Mouse (Mus musculus) cerebellum, postnatal 10 days (tissue): ENCODE data around the gene Ccdc63.

ENCODE experiments used
- DNase-seq, 2 experiments: peaks; one replicate each; pipeline ENCODE4 v3.0.0; 2021; ENCODE audit warnings: mixed read lengths in 2 of 2

Ccdc63 gene

DNA sequence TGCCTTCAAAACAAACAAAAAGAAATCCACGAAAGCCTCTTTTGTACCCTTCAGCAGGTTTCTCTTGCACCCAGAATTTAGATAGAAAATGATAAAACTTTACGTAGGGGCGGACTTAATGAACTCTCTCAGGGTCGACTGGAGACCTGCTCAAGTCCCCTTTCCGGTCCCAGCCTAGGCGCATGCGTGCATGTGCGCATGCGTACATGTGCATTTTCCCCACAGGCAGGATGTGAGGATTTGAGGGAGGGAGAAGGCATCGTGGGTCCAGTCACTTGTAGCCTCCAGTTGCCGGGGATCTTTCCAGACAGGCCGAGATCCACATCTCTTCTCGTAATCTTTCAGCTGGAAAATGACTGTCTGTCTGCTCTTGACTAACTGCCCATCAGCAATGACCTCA is 59.2 kb downstream of the Ccdc63 start:
- no peak for DNase-seq

DNA sequence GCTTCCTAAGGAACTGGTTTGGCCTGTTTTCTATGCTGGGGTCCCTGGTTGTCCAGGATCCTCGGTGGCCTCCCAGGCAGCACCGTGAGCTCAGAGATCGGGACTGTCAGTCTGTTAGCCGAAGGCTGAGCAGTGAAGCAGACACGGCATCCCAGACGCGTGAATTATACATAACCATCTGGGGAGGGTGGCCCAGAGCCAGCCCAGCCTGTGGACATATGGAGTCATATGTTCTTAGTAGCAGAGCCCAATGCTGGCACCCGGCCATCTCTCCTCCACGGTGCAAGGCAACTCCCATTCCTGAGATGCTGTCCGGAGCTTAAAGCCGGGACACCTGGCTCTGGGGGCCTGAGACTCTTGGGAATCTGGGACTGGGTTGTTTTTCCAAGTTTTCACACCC is 59.7 kb downstream of the Ccdc63 start:
- peak; percentile 97 to 98 for DNase-seq

DNA sequence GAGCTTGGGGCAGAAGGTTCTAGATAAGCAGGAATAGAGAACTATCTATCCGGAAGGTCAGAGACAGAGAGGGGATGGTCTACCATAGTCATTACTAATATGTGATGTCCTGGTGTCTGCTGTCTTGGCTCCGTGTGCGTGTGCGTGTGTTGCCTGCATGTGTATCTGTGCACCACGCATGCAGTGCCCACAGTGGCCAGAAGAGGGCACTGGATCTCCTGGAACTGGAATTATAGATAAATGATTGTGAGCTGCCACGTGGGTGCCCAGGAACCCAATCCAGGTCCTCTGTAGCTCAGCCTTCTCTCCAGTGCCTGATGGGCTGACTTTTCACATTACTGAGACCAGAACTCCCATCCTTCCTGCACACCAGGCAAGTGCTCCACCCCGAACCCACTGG is 60.8 kb downstream of the Ccdc63 start:
- DNase-seq = peak; percentile 56 to 66

DNA sequence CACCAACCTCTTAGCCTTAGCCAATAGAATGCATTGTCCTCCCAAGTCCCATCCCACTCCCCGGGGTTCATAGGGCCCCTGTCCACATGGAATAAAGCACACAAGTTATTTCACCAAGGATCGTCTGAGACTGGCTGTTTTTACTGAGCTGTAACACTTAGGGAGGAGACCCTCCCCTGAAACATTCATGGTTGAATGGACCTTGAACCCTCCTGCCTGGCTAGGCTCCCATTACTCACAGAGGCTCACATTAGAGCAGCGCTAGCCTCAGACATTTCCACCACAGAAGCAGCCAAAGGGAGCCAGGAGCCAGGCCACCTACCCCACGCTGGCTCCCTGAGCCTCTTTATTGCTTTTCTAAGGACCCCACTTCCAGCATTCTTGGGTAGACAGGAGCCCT is 63.4 kb downstream of the Ccdc63 start:
- DNase-seq = no peak

DNA sequence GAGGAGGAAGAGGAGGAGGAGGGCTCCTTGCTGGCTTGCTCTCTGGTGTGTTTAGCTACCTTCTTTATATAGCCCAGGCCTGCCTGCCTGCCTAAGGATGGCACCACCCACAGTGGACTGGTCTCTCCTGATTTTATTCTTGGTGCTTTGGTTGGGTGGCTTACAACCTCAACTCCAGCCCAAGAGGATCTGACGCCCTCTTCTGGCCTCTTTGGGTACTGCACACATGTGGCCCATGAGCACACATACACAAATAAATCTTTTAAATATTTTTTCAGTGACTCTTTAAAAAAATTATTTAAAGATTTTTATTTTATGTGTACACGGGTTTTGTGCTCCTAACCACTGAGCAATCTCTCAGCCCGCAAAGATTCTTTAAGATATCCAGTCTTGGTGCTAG is 64.9 kb downstream of the Ccdc63 start:
- DNase-seq = peak in 1 of 2 experiments; percentile 35

DNA sequence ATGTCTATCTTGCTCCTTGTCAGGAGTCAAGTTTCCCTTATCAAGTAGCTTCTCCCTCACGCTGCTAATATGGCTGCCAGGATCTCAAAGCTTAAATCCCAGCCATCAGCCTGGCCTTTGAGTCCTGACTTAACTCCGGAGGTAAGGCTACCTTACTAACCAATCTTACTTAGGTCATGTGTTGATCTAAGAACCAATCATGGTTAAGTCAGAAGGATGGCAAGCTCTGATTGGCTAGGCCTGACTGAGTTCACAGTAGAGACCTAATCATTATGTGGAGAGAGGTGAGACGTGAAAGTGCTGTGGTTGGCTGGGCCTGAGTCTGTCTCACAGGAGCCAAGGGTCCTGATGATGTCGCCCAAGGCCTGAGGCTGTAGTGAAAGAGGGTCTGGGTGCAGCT is 68.6 kb downstream of the Ccdc63 start:
- DNase-seq = no peak

DNA sequence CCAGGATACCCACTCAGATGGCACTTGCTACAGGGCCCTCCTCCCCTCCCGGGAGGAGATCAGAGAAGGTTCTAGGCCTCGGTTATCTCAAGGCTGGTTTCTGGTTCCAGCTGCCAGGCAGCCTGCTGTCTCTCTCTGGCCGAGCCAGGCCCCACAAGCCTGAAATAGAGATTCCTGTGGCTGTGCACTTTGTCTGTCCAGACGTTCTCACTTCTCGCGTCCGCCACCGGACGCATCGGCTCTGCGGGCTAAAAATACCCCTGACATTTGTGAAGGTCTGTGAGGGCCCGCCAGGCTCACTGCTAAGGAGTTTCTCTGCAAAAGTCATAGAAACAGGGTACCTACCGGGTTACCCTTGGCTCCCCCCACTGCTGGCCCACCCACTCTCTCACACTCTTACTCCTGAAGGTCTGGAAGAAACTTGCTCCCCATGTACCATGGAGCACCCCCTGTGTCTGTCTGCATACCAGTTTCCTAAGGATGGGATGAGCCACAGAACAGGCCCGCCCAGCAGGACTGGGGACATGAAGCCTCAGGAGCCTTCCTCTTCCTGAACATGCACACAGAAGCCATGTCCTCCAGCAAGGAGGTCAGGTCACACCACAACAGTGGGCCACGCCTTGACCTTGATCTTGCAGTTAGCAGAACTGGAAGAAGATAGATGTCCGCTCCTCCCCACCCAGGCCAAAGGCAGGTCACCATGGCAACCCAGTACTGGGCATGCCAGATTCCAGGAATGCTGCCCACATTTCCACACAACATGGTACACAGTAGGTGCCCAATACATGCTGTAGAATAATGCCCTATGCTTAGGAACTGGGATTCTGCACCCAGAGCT is 69.4 kb downstream of the Ccdc63 start:
- DNase-seq = no peak

DNA sequence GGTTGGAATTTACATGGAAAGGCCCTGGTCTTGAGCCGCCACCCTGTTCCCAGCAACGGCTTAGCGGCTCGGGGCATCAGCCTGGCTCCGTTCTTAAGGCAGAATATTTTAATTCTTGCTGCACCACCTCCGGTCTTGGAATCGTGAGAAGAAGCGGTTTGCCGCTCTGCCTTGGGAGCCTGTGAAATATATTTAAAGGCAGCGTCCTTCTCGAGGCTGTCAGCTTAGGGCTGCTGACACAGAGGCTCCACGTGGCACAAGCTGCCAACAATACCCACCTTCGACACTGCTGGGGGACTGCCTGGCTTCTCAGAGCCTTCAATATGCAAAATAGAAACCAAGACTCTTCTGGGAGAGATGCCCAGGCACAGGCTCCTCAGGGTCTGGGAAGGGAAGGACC is 72.1 kb downstream of the Ccdc63 start:
- DNase-seq = no peak

DNA sequence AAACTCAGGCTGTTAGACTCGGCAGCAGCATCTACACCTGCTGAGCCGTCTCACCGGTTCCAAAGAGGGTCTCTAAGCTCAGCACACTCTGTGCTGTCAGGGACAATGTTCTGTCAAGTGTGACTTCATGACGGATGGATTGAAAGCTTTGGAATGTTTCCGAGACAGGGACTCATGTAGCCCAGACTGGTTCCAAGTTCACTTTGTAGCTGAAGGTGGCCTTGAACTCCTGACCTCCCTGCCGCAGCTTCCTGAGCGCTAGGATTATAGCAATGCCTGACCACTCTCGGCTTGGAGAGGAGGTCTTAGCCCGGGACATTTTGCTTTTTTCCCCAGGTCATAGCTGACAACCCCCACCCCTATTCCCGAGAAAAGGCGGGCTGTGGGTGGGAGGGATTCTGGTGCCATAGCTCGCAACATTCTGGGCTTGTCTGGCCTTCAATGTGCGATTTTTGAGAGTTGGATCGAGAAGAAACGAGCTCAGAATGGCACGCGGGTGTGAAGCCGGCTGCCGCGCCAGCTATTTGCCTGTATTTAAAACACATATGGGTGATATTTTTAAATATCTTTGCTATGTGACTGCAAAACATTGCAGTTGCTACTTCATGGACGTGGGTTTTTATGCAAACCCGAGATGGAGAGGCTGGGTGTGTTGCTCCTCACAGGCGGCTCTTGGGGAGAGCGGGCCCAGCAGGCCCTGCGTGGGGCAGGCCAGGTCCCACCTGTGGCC is 77.3 kb downstream of the Ccdc63 start:
- DNase-seq = no peak

DNA sequence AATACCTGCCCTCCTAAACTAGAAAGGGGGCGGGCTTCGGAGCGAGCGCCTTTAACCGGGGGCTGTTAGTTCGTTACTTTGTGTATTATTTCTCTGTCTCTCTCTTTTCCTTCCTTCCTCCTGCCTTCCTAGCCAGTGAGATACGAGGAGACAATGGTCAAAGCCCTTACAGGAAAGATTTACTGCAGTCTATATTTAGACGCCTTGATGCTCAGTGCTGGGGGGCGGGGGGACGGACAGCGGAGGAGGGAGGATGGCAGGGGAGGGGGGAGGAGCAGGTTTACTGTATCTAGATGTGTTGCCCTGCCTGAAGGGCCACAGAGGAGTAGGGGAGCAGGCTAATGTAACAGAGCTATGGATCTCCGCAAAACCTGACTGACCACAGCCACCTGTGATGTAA is 78.1 kb downstream of the Ccdc63 start:
- DNase-seq = no peak

DNA sequence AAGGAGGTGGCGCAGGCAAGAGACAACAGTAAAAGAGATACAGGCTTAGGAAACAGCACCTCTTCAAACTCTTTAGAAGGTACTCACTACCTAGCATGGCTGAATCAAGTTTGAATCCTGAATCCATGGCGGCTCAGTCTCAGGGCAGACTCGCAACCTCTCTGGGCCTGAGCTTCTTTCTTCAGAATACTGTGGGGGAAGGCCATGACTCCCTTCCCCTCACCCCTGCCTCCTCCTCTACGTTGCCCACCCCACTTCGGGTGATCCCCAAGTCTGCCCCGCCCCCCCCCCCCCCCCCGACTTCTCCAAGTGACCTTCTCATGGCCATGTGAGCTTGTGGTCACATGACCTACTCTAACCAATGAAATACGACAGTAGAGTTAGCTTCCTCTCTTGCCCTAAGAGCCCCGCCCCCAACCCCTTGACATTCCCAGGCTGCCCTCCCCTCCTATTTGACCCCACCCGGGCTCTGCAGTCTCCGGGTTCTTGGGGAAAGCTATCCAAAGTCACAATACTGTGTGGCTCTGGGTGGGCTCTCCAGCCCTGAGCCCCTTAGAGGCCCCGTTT is 79.8 kb downstream of the Ccdc63 start:
- no peak for DNase-seq

DNA sequence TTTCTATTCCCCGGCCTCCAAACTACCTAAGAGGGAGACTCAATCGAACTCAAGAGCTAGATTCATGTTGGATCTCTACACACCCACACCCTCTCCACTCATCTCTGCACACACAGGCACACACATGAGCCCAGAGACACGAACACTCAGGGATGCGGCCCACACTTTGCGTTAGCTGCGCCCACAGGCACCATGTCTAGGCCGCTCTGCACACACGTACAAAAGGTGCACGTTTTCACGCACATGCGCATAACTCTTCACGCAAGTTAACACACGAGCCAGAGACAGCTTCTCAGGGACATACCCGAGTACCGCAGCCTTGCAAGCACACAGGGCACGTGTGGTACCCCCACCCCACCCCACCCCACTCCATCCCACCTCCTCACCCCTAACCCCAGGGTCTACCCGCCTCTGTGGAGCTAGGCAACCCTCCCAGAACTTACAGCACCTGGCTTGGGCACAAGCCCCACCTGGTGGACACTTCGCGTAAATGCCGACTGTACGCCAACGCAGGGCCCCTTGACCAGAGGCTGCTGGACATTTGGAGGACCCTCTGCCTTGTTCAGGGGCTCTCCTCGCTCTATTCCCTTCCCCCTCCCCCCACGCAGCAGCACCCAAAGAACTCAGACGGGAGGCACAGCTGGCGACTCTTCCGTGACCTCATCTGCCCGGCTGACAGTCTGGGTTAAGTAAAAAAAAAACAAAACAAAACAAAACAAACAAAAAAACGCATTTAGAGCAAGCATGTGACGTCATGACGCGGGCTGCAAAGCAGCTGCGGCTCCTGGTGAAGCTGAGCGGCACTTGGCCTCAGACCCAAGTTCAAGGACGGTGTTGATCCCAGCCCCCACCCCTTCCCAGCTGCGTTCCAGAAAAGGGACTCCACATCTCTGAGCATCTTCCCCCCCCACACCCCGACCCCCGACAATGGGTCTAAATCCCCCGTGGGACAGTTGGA is 81.3 kb downstream of the Ccdc63 start:
- DNase-seq = peak; percentile 86 to 90
